Mouse (Mus musculus): Measurements from ENCODE around the gene Noct. TPM values are rescaled to one million over a fixed set of nuclear protein-coding genes. Genes with fewer than 3 reads are reported as not detected.
"Not testable (repeated sequence)": the region's sequence is repeated elsewhere in the genome, so short reads cannot be mapped to it uniquely, and the experiment has no call there.

Noct gene
- total RNA-seq, 2 experiments from 2014 or later, result 60.2 to 60.5 TPM

DNA sequence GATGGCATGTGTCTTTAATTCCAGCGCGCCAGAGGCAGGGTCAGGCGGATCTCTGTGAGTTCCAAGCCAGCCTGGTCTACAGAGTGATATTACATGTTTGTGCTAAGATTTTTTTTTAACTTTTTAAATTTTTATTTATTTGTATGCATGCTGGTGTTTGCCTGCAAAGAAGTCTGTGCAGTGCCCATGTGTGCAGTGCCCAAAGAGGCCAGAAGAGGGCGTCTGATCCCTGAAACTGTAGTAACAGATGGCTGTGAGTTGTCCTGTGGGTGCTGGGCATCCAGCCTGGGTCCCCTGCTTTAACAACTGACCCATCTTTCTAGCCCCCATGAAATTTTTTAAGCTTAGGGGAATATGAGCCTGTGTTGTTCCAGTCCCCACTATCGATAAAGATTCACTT, 19.8 kb upstream of the Noct start:
- DNase-seq (ENCODE audit: extremely low spot score in 1 of 2, low spot score in 1 of 2), result no peak

DNA sequence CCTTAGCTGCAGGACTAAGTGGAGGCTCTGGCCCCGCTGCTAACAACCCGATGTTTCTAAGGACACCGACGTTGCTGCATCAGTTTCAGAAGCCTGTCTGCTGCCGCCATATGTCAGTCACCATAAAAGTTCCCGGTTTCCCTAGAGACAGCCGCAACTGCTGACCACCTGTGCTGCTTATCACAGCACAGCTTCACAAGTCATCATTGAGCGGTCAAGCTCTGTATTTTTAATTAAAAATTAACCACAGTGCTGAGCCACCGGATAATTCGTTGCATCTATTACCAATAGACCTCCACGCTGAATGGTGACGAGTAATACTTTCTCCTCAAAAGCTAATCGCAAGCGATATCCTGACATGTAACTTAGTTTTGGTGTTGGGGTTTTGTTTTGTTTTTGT, 19.4 kb upstream of the Noct start:
- DNase-seq (ENCODE audit: extremely low spot score in 1 of 2, low spot score in 1 of 2), result no peak

DNA sequence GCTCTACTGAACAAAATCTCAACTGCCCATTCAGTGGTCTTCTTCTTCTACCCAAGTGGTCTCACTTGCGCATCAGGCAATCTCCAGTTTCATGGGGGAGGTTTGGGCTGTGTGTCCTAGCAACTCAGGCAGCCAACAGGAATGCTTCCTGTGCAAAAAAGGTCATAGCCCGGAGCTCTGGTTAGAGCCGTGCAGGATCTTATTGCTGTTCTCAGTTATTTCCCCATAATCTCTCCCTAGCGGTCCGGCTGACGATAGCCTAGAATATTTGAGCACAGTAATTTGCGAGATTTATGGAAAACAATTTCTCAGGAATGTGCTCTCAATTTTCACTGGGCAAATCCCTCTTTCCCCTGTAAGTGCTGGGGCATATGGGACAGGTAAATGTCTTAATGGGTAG, 17.7 kb upstream of the Noct start:
- no peak for DNase-seq (ENCODE audit: extremely low spot score in 1 of 2, low spot score in 1 of 2)

DNA sequence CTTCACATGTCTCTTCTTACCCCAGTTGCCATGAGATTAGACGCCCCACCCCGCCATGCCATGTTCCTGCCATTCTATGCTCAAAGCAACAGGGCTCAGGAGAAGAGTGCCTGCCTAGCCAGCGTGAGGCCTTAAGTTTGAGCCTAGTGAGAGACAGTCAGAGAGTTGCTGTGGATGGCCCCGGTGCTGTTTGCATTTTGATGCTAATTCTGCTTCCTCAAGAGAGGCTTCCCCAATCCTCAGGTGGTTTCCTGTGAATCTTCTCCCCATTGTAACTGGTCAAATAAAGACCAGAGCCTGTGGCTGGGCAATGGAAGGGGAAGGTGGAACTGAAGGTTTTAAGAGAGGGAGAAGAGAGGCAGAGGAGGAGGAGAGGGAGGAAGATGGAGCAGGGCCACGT, 15.6 kb upstream of the Noct start:
- no peak for DNase-seq (ENCODE audit: extremely low spot score in 1 of 2, low spot score in 1 of 2)

DNA sequence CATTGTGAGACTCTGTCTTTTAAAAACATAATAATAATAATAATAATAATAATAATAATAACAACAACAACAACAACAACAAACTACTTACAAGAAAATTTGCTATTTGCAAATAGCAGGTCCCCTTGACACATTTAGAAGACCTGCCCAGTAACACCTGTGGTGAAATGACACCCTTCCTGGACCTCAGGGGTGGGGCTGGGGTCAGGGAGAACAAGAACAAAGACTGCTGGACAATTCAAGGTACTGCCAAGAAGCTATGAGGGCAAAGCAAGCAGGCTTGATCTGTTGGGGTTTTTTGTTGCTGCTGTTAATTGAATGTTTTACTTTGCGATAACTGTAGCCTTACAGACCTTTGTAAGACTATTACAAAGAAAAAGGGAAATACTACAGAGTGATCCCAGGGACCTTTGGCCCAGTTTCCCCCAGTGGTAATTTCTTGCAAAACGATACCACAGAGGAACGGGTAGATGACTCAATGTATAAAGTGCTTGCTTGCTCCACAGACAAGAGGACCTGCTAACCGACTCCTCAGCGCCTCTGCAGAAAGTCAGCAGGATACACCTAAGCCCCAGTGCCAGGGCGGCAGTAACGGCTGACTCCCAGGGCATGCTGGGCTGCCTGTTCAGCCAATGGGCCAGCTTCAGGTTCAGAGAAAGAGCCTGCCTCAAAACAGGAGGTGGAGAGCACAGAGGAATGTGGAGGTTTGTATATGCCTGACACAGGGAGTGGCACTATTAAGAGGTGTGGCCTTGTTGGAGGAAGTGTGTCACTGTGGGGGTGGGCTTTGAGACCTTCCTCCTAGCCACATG, 14.5 kb upstream of the Noct start:
- DNase-seq (ENCODE audit: extremely low spot score in 1 of 2, low spot score in 1 of 2), result no peak

DNA sequence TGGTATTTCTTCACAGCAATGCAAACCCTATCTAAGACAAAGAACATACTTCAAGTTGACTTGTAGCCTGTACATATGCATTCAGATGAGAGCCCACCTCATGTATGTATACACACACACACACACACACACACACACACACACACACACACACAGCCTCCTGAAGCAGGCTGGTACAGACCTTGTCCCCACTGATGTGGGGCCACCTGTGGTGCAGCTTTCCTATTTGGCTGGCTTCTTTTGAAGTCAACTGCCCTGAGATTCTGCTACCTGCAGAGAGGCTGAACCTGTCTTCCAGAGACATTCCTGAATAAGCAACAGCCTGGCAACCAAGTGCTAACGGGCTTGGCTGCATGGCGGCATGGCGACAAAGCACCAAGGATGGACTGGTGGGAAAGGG, 13.8 kb upstream of the Noct start:
- DNase-seq (ENCODE audit: extremely low spot score in 1 of 2, low spot score in 1 of 2), result no peak

DNA sequence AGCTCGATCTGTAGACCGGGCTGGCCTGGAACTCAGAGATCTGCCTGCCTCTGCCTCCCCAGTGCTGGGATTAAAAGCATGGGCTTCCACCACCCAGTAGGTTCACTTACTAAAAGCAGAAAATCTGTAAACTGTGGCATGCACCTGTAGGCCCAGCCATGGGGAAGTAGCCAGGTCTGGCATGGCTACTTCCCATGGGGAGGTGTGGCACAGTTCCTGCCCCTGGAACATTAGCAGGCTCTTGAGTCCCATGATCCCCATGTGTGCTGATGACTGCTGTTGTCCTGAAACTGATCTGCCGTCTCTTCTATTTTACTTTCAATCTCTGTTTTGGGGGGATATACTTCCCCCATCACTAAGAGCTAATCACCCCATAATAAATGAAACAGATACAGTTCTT, 11.1 kb upstream of the Noct start:
- DNase-seq (ENCODE audit: extremely low spot score in 1 of 2, low spot score in 1 of 2), result no peak

DNA sequence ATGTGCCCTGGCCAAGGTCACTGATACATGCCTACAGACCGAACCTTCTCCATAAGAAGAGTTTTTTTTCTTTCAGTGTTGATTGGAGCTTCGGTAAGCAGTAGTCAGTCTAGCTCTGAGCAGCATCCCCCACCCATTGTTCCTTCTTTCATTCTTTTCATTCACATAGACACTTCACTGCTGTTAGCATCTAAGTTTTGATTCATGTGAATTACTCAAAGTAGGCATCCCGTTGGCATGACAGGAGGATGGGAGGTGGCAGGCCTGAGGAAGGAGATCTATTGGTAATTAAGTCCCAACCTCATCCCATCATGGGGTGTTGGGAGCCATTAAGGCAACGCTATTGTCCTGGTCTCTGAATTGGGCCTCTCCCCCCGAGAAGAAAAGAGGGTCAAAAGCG, 8.6 kb upstream of the Noct start:
- no peak for DNase-seq (ENCODE audit: extremely low spot score in 1 of 2, low spot score in 1 of 2)

DNA sequence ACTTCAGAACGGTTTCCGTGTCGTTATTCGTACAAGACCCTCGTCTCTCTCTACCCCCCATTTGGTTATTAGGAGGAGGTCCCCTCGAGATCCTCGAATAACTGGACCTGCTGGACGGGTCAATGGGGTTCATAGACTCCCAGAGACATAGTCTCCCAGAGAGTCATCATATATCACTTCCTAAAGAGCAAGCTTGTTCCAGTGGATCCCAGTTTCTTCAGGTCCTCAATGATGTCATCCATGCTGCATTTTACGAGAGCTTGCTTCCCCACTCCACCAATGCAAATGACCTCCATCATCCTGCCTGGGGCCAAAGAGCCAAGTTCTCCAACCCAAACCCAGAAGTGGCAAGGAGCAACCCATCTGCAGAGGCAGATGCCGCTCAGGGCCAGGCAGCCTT, 7.9 kb upstream of the Noct start:
- DNase-seq (ENCODE audit: extremely low spot score in 1 of 2, low spot score in 1 of 2), result not testable (repeated sequence)

DNA sequence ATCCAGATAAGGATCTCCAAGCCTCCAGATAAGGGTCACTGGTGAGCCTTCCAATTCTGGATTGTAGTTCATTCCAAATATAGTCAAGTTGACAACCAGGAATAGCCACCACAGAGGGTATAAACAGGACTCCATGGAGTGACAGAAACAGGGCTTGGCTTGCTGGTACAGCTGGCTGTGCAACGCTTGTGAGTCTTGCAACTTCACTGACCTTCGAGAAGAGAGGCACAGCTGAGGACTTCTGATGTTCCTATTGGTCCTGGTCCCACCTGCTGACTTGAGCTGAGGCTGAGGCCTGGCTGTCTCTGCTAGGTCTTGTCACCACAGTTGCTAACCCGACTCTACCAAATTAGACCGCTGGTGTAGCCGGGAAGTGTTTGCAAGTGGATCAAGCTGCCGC, 5.9 kb upstream of the Noct start:
- DNase-seq (ENCODE audit: extremely low spot score in 1 of 2, low spot score in 1 of 2), result not testable (repeated sequence)

DNA sequence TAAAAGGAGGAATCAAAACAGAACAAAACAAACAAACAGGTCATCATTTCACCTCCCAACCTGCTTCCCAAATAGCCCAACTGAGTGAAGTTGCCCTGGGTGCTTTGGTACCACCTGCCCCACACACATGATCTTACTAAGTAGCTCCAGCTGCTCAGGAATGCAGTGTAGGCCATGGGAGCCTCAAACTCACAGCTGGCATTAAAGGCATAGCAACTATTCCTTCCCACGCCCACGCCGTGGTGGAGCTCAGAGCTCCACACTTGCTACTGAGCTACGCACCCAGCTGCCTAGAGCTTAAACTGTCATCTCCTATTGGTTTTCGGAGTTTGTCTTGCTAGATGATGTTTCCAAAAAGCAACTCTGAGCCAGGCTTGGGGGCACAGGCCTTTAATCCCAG, 5.0 kb upstream of the Noct start:
- no peak for DNase-seq (ENCODE audit: extremely low spot score in 1 of 2, low spot score in 1 of 2)

DNA sequence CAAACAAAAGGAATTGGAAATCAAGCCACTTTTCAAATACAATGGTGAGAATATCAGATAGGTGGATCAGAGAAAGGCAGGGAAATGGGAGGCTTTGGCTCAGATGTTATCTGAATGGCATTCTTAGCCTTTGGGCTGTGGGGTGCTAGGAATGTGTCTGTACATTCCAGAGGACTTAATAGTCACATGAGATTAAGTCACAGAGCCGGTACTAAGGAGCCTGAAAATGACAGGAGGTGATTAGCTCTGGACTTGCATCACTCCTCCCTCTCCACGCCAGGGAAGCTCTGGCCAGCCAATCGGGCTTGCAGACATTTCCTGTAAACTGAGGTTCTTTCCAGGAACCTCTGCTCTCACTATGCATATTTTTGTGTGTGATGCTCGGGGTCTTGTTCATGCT, 3.4 kb upstream of the Noct start:
- no peak for DNase-seq (ENCODE audit: extremely low spot score in 1 of 2, low spot score in 1 of 2)

DNA sequence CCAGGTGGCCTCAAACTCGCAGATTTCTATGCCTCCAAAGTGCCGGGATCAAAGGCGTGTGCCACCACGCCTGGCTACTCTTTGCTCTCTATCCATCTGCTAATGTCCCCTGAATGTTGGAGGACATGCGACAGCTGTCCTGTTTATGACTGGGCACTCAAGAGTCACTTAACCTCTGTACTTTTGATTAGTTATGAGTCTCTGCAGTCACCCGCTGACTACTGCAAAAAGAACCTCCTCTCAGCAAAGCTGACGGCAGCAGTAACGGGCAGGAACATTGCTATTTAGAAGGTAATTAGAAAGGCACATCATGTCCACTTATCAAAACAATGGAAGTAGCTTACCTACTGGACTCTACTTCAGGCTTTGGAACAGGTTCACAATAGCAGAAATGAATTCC, 2.4 kb upstream of the Noct start:
- DNase-seq (ENCODE audit: extremely low spot score in 1 of 2, low spot score in 1 of 2), result no peak

DNA sequence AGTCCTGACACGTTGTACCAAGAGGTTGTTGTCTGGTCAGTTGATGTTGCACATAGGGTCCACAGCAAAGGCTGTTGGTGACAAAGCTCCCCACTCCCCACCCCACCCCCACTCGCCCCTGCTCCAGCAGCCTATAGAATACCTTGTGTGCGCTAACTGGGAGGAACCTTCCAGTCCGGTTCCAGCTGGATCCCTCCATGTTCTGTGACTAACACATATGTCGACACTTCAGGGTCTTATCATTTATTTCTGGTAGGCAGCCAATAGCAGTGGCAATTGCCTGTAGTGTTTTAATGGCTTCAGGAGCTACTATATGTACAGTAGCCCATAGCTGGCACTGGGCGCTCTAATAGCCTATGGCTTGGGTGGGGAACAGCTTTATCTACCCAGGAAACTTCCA, 1.9 kb upstream of the Noct start:
- no peak for DNase-seq (ENCODE audit: extremely low spot score in 1 of 2, low spot score in 1 of 2)

DNA sequence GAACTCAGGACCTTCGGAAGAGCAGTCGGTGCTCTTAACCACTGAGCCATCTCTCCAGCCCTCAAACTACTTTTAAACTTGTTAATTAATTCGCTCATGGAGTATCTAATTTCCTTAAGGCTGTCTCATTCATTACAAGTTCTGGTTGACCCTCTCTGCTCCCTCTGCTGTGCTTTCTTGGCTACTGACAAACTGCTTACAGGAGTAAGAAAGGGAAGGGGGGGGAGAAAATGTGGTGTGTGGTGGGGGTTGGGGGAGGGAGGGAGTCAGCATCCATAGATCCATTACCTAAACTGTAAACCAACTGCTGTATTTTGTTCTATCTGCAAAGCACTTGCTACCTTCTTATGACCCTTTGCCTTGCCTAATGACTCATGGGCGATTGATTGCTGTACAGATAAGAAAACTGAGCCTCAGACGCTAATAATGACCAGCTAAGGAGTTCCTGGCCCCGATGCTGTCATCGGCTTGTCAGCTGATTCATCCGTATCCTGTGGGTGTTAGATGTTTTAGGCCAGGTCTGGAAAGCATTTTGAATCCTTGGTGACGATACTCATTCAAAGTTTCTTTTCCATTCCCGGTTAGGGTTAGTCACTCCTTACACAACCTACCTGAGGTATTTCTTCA, 1.3 kb upstream of the Noct start:
- no peak for DNase-seq (ENCODE audit: extremely low spot score in 1 of 2, low spot score in 1 of 2)

DNA sequence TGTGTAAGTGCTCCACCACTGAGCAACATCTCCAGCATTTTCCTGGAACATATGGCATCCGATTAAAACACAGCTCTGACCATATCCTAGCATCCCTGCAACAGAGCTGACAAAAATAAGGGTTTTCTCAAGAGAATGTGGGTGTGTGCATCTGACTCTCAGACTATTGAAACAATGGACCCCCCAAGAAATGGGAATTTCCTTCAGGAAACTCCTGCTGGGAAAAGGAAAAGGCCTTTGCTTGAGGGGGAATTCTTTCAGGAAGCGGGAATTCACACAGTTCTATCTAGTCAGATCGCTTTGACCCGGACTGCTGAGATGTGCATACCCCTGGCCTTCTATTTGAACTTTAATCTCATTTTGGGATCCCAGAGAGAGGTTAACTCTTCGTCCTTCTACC, 691 bp upstream of the Noct start:
- DNase-seq (ENCODE audit: extremely low spot score in 1 of 2, low spot score in 1 of 2), result no peak

DNA sequence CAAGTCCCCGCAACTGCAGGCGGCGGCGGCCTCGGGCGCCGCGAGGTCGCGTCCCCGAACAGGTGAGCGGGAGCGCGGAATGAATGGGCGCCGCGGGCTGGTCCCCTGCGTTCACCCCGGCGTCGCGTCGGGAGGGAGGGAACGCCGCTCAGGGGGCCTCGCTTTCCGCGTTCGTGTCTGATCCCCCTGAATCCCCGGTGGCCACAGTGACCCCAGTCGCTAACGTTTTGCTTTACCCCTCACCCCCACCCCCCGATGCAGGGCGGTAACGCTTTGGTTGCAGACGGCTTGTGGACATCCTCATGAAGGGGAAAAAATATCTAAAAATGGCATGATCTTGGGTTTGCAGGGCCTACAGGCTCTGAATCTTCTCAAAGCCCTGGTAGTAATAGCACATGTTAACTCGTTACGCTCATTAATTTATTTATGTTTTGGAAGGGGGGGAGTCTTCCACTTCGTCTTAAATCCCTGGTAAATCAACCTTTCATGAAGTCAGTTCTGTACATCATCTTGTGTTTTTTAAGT, 1.0 kb downstream of the Noct start:
- no peak for DNase-seq (ENCODE audit: extremely low spot score in 1 of 2, low spot score in 1 of 2)

DNA sequence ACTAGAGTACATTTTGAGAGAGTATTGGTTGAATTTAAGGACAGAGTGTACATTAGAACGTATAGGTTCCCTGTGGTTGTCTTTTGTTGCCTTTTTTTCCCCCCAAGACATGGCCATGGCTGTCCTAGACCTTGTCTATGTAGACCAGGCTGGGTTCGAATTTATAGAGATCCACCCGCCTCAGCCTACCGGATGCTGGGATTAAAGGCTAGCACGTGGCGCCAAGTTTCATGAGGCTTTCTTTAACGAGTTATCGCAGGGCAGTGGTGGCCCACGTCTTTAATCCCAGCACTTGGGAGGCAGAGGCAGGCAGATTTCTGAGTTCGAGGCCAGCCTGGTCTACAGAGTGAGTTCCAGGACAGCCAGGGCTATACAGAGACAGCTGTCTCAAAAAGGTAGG, 1.7 kb downstream of the Noct start:
- no peak for DNase-seq (ENCODE audit: extremely low spot score in 1 of 2, low spot score in 1 of 2)

DNA sequence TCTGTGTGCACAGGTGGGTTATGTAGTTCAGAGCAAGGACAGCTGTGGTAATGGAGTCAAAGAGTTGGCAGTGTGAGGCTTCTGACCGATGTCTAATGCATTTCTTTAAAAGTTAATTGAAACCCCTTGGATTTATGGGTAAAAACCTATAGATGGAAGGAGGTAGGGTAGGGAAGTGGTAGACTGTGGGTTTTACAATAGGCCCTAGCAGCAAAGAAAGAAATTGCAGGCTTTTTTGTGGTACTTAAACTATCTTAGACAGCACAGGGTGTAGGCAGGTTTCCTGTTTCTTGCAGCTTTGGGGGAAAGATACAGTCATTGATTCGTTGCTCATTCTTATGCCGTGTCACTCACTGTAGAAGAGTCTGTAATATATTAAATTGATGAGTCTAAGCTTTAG, 2.4 kb downstream of the Noct start:
- DNase-seq (ENCODE audit: extremely low spot score in 1 of 2, low spot score in 1 of 2), result no peak

DNA sequence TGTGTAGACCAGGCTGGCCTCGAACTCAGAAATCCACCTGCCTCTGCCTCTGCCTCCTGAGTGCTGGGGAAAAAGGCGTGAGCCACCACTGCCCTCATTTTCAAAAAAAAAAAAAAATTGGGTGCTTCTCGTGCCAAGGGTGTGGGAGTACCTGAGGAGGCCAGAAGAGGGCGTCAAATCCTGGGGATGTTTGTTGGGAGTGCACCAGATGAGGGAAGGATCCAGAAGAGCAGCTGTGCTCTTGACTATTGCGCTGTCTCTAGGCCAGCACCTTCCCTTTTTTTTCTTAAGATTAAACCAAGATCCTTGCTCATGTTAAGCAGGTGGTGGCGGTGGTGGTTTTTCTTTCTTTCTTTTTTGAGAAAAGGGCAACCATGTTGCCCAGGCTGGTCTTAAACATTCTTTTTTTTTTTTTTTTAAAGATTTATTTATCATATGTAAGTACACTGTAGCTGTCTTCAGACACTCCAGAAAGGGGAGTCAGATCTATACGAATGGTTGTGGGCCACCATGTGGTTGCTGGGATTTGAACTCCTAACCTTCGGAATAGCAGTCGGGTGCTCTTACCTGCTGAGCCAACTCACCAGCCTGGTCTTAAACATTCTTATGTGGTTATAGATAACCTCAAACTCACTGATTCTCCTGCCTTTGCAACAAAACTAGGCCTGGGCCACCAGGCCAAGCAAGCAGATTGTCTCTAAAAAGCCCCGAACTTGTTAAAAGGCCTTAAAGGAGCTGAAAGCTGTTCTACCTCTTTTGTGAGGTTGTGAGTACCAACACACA, 4.0 kb downstream of the Noct start:
- peak in 1 of 2 experiments; percentile 46 for DNase-seq (ENCODE audit: extremely low spot score in 1 of 2, low spot score in 1 of 2)

DNA sequence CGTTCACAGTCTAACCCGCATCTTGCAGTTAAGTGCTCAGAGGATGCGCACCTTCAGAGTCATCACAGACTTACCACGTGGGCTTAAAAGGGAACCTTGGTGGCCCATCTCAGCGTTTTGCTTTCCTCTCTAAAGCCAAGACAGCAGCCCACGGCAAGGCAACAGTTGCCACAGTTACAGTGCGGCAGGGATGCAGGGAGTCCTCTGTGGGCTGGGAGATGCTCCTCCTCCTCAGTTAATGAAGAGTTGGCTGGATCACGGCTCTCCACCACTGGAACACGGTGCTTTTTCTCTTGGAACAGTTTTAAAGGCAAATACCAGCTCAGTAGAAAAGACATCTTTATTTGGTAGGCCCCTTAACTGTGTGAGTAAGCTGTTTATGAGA, 4.6 kb downstream of the Noct start:
- peak in 1 of 2 experiments; percentile 42 for DNase-seq (ENCODE audit: extremely low spot score in 1 of 2, low spot score in 1 of 2)
